Mouse (Mus musculus) spleen, postnatal 10 days (tissue): ENCODE measurements around the gene Ensa.

Experiments
- DNase-seq, 2 experiments: peaks; one replicate each; pipeline ENCODE4 v3.0.0; 2021 to 2022; ENCODE audit warnings: low spot score in 2 of 2

Gene Ensa

GRCm38 (mm10) chr3:95662724-95663449 lies 38.1 kb downstream of the Ensa start:
- DNase-seq: peak in 1 of 2 experiments; percentile 11

- DNase-seq: peak in 1 of 2 experiments; percentile 15
Observed at GRCm38 (mm10) chr3:95663486-95663885, 38.7 kb downstream of the Ensa start.

GRCm38 (mm10) chr3:95663969-95664608 lies 39.3 kb downstream of the Ensa start:
- peak in 1 of 2 experiments; percentile 31 for DNase-seq

- DNase-seq: peak in 1 of 2 experiments; percentile 20
Observed at GRCm38 (mm10) chr3:95664940-95665352, 40.2 kb downstream of the Ensa start.

- peak in 1 of 2 experiments; percentile 86 for DNase-seq
Observed at GRCm38 (mm10) chr3:95666124-95666844, 41.5 kb downstream of the Ensa start.

GRCm38 (mm10) chr3:95667521-95667920 lies 42.7 kb downstream of the Ensa start:
- DNase-seq: no peak

- peak in 1 of 2 experiments; percentile 21 for DNase-seq
Observed at GRCm38 (mm10) chr3:95668026-95668425, 43.2 kb downstream of the Ensa start.

- peak; percentile 24 to 40 for DNase-seq
Observed at GRCm38 (mm10) chr3:95668589-95669308, 44.0 kb downstream of the Ensa start.

GRCm38 (mm10) chr3:95669309-95669665 lies 44.5 kb downstream of the Ensa start:
- DNase-seq: peak in 1 of 2 experiments; percentile 32

- peak in 1 of 2 experiments; percentile 28 for DNase-seq
Observed at GRCm38 (mm10) chr3:95670419-95670818, 45.6 kb downstream of the Ensa start.

- DNase-seq: peak in 1 of 2 experiments; percentile 17
Observed at GRCm38 (mm10) chr3:95671201-95671600, 46.4 kb downstream of the Ensa start.

- peak in 1 of 2 experiments; percentile 72 for DNase-seq
Observed at GRCm38 (mm10) chr3:95672461-95672860, 47.7 kb downstream of the Ensa start.

- DNase-seq: peak; percentile 57 to 66
Observed at GRCm38 (mm10) chr3:95672861-95673706, 48.3 kb downstream of the Ensa start.

- peak; percentile 65 to 68 for DNase-seq
Observed at GRCm38 (mm10) chr3:95673707-95674211, 49.0 kb downstream of the Ensa start.

- peak; percentile 75 to 86 for DNase-seq
Observed at GRCm38 (mm10) chr3:95674236-95674635, 49.4 kb downstream of the Ensa start.

- peak; percentile 57 to 63 for DNase-seq
Observed at GRCm38 (mm10) chr3:95674812-95675211, 50.0 kb downstream of the Ensa start.

GRCm38 (mm10) chr3:95675301-95676092 lies 50.7 kb downstream of the Ensa start:
- DNase-seq: peak; percentile 85 to 88

GRCm38 (mm10) chr3:95676745-95677419 lies 52.1 kb downstream of the Ensa start:
- peak; percentile 78 to 84 for DNase-seq

GRCm38 (mm10) chr3:95677420-95678090 lies 52.8 kb downstream of the Ensa start:
- DNase-seq: no peak
